Mouse (Mus musculus) G1E (cell line): ENCODE measurements around the gene Taf4.

Experiments used
- CTCF ChIP-seq: IDR thresholded peaks from 2 replicates; pipeline ENCODE4 v1.5.1; 2012; ENCODE audit warnings: low read depth, low read length, inconsistent platforms, mixed read lengths
- GATA1 ChIP-seq: IDR thresholded peaks from 2 replicates; pipeline ENCODE4 v1.6.1; 2012; ENCODE audit warnings: borderline replicate concordance, low read length, inconsistent platforms, mixed read lengths
- POLR2AphosphoS5 ChIP-seq: IDR thresholded peaks from 2 replicates; pipeline ENCODE4 v1.6.1; 2012; ENCODE audit warnings: low read depth, low read length, inconsistent platforms; ENCODE audit not compliant: insufficient replicate concordance
- TAL1 ChIP-seq: conservative IDR thresholded peaks from 2 replicates; pipeline ENCODE4 v1.6.1; 2012; ENCODE audit warnings: low read depth, low read length, inconsistent platforms, mixed read lengths

DNA sequence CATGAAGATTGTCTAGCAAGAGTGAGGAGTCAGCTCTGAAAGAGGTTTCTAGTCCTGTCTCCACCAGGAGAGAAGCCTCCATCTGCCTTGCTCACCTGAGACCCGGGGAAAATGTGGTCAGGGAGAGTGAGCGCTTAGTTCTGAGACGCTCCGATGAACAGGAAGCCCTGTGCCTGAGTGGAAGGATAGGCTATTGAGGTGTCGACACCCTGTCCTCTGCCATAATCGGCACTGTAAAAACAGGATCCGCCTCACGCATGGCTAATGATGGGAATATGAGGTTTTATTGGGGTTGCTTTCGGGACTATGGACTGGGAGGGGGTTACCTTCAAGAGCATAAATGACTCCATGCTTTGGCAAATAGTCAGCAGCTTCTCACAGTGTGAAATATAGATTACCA is 42.1 kb upstream of the Taf4 start:
- TF ChIP-seq CTCF (no peak), GATA1 (no peak), POLR2AphosphoS5 (no peak), TAL1 (no peak)
